Mouse (Mus musculus): Measurements from ENCODE around the gene Chfr. TPM values are rescaled to one million over a fixed set of nuclear protein-coding genes. Genes with fewer than 3 reads are reported as not detected.
A peak's percentile ranks its signal among the peaks of the same experiment; 100 is the strongest.

Gene Chfr
- polyA plus RNA-seq, 1 experiment from 2014 or later: 45.1 TPM

DNA sequence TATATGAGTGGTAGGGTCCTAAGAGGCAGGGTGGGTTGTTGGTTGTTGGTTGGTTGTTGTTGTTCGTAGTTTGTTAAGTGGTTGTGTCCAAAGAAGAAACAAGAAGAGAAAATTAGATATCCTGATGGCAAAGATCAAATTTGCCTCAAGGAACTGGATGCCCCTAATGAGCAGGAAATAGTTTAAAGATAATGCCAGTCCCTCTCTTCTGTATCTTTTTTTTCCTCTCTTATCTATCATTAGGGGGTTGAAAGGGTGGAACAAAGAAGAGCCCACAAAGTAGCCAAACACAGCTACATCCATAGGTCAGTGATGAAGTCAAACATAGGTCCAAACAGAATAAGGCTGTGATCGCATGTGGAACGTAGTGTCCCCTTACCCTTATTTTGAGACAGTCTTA lies 3.7 kb downstream of the Chfr start:
- H3K9me3 ChIP-seq: no peaks in the 10 kb centered on the region
- peaks cover 51% of the 10 kb centered on the region for H3K36me3 ChIP-seq (replicated peaks)
- H3K27ac ChIP-seq (replicated peaks): no peak overlapping the region
- 93% methylated on average over 3 of the region's 3 CpGs for WGBS
- no peak for DNase-seq (ENCODE audit: low spot score)
- H3K27me3 ChIP-seq (replicated peaks; ENCODE audit: low read depth, poor library complexity, severe bottlenecking): no peaks in the 10 kb centered on the region
- peaks cover 7% of the 10 kb centered on the region for H3K4me1 ChIP-seq
- no peak overlapping the region for H3K4me3 ChIP-seq

DNA sequence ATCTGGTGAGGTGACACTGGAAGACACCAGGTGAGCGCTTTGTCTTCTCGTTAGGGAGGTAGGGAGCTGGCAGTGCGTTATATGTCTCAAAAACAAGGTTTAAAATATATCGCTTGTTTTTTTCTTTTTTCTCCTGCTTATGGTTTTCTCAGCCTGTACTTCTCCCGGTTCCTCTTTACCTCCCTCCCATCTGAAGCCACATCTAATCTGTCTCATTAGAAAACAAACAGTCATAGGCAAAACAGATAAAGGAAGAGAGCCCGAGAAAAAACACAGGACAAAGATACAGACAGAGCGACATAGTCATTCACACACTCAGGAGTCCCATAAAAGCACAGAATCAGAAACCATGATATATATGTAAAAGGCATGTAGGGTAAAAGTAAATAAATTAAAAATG lies 4.8 kb downstream of the Chfr start:
- Histone ChIP-seq H3K27me3 (replicated peaks; ENCODE audit: low read depth, poor library complexity, severe bottlenecking) (no peaks in the 10 kb centered on the region), H3K4me1 (peaks cover 7% of the 10 kb centered on the region), H3K36me3 (replicated peaks) (peaks cover 62% of the 10 kb centered on the region), H3K9me3 (no peaks in the 10 kb centered on the region), H3K4me3 (no peak overlapping the region), H3K27ac (replicated peaks) (no peak overlapping the region)
- 92% methylated on average over 7 of the region's 7 CpGs for WGBS
- DNase-seq (ENCODE audit: low spot score): no peak

DNA sequence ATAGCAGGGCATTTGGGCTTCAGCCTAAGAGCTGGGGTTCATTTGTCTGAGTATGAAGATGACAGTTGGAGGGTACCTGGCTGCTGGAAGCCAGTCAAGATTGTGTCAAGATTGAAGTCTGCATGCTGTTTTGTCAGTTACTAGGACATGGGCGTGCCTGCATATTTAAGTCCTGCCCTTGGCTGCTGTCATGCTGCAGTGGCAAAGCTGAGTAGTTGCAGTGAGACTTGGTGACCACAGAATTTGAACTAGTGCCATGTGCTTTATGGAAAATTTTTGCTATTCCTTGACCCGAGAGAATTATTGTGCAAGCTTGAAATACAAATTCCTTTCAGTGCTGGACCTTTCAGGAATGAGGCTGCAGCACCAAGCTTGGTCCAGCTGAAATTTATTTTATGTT lies 6.7 kb downstream of the Chfr start:
- no peak for DNase-seq (ENCODE audit: low spot score)
- H3K27ac ChIP-seq (replicated peaks): no peak overlapping the region
- WGBS: 89% methylated on average over 2 of the region's 2 CpGs
- no peak overlapping the region for H3K4me3 ChIP-seq
- H3K4me1 ChIP-seq: no peaks in the 10 kb centered on the region
- no peaks in the 10 kb centered on the region for H3K9me3 ChIP-seq
- H3K36me3 ChIP-seq (replicated peaks): peaks cover 78% of the 10 kb centered on the region
- H3K27me3 ChIP-seq (replicated peaks; ENCODE audit: low read depth, poor library complexity, severe bottlenecking): no peaks in the 10 kb centered on the region

DNA sequence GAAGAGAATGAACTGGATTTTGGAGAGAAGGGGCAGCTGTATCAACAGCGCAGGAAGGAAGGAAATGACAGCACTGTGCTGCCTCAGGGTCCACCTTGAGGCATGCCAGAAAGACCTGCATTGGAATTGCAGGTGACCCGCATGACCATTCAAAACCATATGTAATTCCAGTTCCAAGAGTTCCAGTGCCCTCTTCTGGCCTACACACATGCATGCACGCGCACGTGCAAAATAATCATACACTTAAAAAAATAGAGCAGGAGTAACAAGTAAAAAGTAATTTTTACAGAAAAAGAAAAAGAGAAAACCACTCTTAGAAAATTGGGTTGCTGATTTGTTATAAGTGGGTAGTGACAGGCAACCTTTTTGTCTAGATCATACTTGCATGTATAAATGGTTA lies 7.4 kb downstream of the Chfr start:
- Histone ChIP-seq H3K36me3 (replicated peaks) (peaks cover 81% of the 10 kb centered on the region), H3K27ac (replicated peaks) (no peak overlapping the region), H3K4me1 (no peaks in the 10 kb centered on the region), H3K27me3 (replicated peaks; ENCODE audit: low read depth, poor library complexity, severe bottlenecking) (no peaks in the 10 kb centered on the region), H3K9me3 (no peaks in the 10 kb centered on the region), H3K4me3 (no peak overlapping the region)
- DNase-seq (ENCODE audit: low spot score): no peak
- 84% methylated on average over 5 of the region's 5 CpGs for WGBS

DNA sequence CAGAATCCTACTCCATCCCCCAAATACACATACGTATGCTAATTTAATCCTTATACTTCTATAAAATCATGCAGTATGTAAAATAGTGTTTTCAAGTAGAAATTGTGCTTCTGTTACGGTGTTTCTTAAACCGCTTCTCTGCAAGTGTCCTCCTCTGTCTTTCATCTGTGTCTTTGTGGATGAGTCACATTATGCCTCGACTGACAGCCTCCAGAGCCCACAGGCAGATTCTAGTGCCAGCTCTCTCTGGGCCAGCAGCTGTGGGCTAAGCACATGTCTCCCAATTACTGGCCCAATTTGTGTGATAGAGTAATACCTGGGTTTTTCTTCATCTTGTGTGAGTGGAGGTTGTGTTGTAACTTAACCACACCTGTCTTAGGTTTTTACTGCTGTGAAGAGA lies 33.7 kb downstream of the Chfr start:
- Histone ChIP-seq H3K4me1 (no peaks in the 10 kb centered on the region), H3K36me3 (replicated peaks) (peaks cover 69% of the 10 kb centered on the region), H3K27me3 (replicated peaks; ENCODE audit: low read depth, poor library complexity, severe bottlenecking) (no peaks in the 10 kb centered on the region), H3K4me3 (no peak overlapping the region), H3K9me3 (no peaks in the 10 kb centered on the region), H3K27ac (replicated peaks) (no peak overlapping the region)
- DNase-seq (ENCODE audit: low spot score): no peak
- WGBS: 92% methylated on average over 4 of the region's 4 CpGs

DNA sequence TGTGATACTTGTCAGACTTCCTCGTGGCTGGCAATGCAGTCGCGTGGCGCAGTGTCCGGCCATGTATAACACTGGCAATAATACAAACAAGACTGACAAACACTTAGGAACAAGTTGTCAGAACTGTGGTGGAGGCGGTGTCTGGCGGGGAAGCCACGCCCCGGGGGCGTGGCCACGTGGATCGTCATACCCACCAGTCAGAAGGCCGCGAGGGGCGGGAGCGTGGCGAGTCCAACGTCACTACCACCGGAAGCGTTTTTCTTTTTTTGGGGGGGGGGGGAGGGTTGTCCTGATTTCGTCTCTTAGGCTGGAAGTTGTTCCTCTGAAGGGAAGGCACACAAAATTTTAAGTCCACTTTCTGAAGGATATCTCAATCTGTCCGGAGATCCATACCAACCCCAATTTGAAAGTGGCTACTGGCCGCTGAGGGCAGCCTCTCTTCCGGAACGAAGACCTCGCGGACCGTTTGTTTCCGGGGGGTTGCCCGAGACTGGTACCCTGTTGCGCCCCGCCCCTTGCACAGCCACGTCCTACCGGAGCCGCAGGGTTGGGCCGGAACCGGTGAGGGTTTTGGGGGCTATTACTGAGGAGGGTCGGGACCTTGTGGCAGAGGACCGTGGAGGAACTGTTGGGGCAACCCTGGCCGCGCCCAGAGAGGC lies 40.8 kb downstream of the Chfr start, which contains the start of gene Golga3:
Gene Golga3, plus strand, starts transcription at position 340 of the 659 bp plus-strand sequence.
- Histone ChIP-seq H3K4me3 (peak within 1 kb of the TSS; percentile 96), H3K27ac (replicated peaks) (peak within 1 kb of the TSS; percentile 90), H3K4me1 (peaks cover 14% of the 10 kb centered on the region), H3K36me3 (replicated peaks) (peaks cover 9% of the 10 kb centered on the region), H3K27me3 (replicated peaks; ENCODE audit: low read depth, poor library complexity, severe bottlenecking) (no peaks in the 10 kb centered on the region), H3K9me3 (no peaks in the 10 kb centered on the region)
- WGBS: under 1% methylated on average over 41 of the region's 41 CpGs
- DNase-seq (ENCODE audit: low spot score): peak; percentile 93

DNA sequence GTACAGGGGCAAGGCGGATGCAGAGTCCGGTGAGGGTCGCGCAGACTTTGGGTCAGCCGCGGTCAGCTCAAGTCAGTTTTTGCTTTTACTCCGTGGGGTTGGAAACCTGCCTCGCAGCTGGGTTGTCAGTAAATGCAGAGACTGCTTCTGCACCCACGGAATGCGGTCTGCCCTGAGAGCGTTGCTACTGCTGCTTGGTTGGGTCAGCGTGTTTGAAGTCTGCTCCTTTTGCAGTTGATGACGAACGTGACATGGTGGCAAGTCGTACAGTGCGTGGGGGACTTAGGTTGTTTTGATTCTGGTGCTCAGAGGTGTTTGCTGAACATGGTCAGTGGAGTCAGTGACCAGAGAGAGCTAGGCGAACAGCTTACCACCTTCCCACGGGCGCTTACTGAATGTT lies 41.4 kb downstream of the Chfr start:
- peak overlapping the region; percentile 90 for H3K27ac ChIP-seq (replicated peaks)

DNA sequence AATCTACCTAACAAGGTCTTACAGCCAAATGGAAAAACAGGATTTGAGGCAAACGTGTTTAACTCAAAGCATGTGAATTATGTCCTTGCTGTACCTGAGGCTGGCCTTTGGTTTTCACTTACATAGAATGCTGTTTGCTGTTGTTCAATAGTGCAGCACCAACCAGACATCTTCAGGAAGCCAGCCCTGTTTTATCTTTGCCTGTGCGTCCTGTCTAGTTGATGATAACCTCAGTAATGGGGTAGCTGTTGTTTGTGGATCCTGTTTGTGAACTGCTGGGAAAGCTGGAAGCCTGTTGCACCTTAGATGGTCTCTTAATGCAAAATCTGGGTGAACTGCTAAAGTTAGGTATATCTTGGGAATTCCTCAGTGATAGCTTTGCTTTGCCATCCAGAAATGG lies 43.0 kb downstream of the Chfr start:
- H3K27me3 ChIP-seq (replicated peaks; ENCODE audit: low read depth, poor library complexity, severe bottlenecking): no peaks in the 10 kb centered on the region
- no peak overlapping the region for H3K4me3 ChIP-seq
- DNase-seq (ENCODE audit: low spot score): no peak
- 88% methylated on average over 2 of the region's 2 CpGs for WGBS
- no peak overlapping the region for H3K27ac ChIP-seq (replicated peaks)
- peaks cover 14% of the 10 kb centered on the region for H3K4me1 ChIP-seq
- H3K36me3 ChIP-seq (replicated peaks): peaks cover 19% of the 10 kb centered on the region
- H3K9me3 ChIP-seq: no peaks in the 10 kb centered on the region

More for the DNA sequence above, 41.4 kb downstream of the Chfr start:
- H3K9me3 ChIP-seq: no peaks in the 10 kb centered on the region
- WGBS: 4% methylated on average over 19 of the region's 19 CpGs
- peak overlapping the region; percentile 96 for H3K4me3 ChIP-seq
- peaks cover 12% of the 10 kb centered on the region for H3K36me3 ChIP-seq (replicated peaks)
- H3K4me1 ChIP-seq: peaks cover 14% of the 10 kb centered on the region
- no peaks in the 10 kb centered on the region for H3K27me3 ChIP-seq (replicated peaks; ENCODE audit: low read depth, poor library complexity, severe bottlenecking)
- DNase-seq (ENCODE audit: low spot score): no peak

DNA sequence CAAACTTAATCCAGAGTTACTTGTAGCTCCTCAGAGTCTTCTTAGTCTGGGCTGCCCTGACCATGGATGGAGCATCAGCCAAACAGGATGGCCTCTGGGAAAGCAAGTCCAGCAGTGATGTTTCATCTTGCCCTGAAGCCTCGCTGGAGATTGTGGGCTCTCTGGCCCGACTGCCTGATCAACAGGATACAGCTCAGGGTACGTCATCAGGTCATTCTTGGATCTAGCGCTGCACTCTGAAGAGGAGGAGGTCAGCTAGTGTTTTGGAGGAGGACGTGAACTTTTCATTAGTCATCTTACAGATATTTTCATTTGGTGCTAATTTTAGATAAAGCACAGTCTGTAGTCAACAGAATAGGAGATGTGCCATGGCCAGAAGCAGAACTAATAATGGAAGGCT lies 46.1 kb downstream of the Chfr start:
- Histone ChIP-seq H3K9me3 (no peaks in the 10 kb centered on the region), H3K27ac (replicated peaks) (no peak overlapping the region), H3K27me3 (replicated peaks; ENCODE audit: low read depth, poor library complexity, severe bottlenecking) (no peaks in the 10 kb centered on the region), H3K4me3 (no peak overlapping the region), H3K36me3 (replicated peaks) (peaks cover 47% of the 10 kb centered on the region), H3K4me1 (peaks cover 10% of the 10 kb centered on the region)
- 94% methylated on average over 5 of the region's 5 CpGs for WGBS
- no peak for DNase-seq (ENCODE audit: low spot score)

DNA sequence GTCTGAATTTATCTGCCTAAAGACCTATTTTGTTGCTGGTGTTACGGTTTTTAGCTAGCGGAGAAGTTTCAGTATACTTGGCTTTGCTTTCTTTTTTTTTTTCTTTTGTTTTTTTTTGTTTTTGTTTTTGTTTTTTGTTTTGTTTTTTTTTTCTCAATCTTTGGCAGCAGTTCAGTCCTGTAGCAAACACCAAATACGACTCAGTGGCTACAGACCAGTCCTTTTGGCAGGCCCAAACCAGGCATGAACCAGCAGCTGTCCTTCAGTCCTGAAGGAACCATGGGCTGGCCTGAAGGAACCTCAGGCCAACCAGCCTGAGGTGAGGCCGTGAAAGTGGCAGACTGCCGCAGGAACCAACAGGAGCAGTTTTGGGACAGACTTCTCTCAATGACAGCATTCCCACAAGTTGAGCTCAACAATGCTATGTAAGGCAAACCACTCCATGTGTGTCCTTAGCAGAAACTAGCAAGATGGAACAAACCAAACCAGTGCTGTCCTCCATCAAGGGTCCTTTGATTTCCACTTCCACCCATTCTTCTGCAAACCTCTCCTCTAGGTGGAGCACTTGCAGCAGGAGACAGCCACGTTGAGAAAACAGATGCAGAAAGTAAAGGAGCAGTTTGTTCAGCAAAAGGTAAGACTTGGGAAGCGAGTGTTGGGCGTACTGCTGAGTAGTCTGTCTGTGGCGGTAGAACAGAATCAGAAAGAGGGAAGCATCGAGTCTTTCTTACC lies 67.7 kb downstream of the Chfr start:
- H3K27ac ChIP-seq (replicated peaks): no peak overlapping the region
- no peak overlapping the region for H3K4me3 ChIP-seq
- H3K27me3 ChIP-seq (replicated peaks; ENCODE audit: low read depth, poor library complexity, severe bottlenecking): no peaks in the 10 kb centered on the region
- WGBS: 89% methylated on average over 10 of the region's 10 CpGs
- no peaks in the 10 kb centered on the region for H3K9me3 ChIP-seq
- H3K36me3 ChIP-seq (replicated peaks): peaks cover 88% of the 10 kb centered on the region
- no peak for DNase-seq (ENCODE audit: low spot score)
- H3K4me1 ChIP-seq: no peaks in the 10 kb centered on the region

DNA sequence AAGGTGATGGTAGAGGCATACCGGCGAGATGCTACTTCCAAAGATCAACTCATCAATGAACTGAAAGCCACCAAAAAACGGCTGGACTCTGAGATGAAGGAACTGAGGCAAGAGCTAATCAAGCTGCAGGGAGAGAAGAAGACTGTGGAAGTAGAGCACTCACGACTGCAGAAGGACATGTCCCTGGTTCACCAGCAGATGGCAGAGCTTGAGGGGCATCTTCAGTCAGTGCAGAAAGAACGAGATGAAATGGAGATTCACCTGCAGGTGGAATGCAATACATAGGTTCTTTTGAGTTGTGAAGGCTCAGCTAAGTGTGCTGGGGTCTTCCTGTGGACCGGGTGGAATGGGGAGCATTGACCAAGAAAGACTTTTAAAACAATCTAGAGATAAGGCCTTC lies 69.1 kb downstream of the Chfr start:
- WGBS: 85% methylated on average over 6 of the region's 6 CpGs
- DNase-seq (ENCODE audit: low spot score): no peak
- Histone ChIP-seq H3K36me3 (replicated peaks) (peaks cover 97% of the 10 kb centered on the region), H3K27ac (replicated peaks) (no peak overlapping the region), H3K27me3 (replicated peaks; ENCODE audit: low read depth, poor library complexity, severe bottlenecking) (no peaks in the 10 kb centered on the region), H3K9me3 (no peaks in the 10 kb centered on the region), H3K4me1 (no peaks in the 10 kb centered on the region), H3K4me3 (no peak overlapping the region)

DNA sequence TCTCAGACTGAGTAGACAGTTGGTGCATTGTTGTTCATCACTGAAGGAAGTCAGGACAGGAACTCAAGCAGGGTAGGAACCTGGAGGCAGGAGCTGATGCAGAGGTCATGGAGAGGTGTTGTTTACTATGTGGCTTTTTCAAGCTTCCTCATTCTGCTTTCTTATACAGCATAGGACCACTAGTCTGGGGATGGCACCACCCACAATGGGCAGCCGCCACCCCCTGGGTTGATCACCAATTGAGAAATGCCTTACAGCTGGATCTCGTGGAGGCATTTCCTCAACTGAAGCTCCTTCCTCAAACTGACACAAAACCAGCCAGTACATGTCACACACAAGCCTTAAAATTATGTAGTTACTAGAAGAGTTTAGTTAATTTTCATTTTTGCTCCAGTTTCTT lies 75.7 kb downstream of the Chfr start:
- Histone ChIP-seq H3K4me1 (no peaks in the 10 kb centered on the region), H3K9me3 (no peaks in the 10 kb centered on the region), H3K4me3 (no peak overlapping the region), H3K27ac (replicated peaks) (no peak overlapping the region), H3K27me3 (replicated peaks; ENCODE audit: low read depth, poor library complexity, severe bottlenecking) (no peaks in the 10 kb centered on the region), H3K36me3 (replicated peaks) (peaks cover 100% of the 10 kb centered on the region)
- 88% methylated on average over 2 of the region's 2 CpGs for WGBS
- no peak for DNase-seq (ENCODE audit: low spot score)

DNA sequence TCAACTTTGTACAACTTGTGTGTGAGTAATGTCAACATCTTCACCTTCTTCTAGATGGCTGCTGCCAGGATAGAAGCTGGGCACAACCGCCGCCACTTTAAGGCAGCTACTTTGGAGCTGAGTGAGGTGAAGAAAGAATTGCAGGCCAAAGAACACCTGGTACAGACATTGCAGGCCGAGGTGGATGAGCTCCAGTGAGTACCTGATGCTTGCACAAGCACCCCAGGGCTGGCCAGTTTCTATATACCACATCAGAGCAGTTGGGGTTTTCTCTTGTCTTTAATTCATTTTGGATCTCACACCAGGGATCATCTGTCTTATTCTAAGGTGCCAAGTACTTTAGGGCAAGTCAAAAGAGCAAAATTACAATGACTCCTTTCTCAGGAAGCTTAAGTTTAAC lies 81.1 kb downstream of the Chfr start:
- Histone ChIP-seq H3K4me3 (no peak overlapping the region), H3K27me3 (replicated peaks; ENCODE audit: low read depth, poor library complexity, severe bottlenecking) (no peaks in the 10 kb centered on the region), H3K27ac (replicated peaks) (no peak overlapping the region), H3K4me1 (no peaks in the 10 kb centered on the region), H3K36me3 (replicated peaks) (peaks cover 100% of the 10 kb centered on the region), H3K9me3 (no peaks in the 10 kb centered on the region)
- DNase-seq (ENCODE audit: low spot score): no peak
- 91% methylated on average over 3 of the region's 3 CpGs for WGBS
